Mouse (Mus musculus): Measurements from ENCODE around the gene Bbox1.

The Bbox1 gene

DNA sequence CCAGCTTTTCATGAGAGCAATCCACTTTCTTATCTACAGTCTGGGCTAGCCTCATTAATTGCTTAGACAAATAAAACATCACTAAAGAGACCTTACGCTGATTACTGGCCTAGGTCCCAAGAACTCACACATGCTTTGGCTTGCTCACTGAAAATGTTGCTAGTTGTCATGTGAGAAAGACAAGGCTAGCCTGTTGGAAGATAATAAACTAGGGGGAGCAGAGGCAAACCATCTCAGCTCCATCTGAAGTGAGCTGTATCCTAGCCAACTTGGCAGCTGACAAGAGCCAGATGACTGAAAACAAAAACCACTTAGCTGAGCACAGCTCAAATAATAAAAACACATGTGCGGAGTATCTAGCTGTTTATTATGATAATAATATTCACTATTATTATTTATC lies 40.2 kb downstream of the Bbox1 start:
- peak; percentile 8 for DNase-seq (ENCODE audit: low spot score)

DNA sequence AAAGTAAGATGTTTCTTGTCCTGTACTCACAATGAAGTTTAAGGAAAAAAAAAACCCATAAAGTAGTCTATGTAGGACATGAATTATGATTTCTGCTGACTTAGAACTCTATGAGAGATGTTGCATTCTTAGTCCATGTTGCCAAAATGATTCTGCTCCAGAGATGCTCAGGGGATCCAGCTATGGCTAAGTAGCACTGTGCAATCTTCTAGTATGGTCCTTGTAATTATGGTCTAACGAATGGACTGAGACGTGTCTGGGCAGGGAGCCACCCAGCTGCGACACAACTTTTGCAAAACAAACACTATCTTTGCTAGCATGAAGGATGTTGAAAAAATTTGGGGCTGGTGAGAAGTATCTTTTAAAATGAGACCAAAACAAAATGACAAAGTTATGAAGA lies 45.1 kb downstream of the Bbox1 start:
- DNase-seq (ENCODE audit: low spot score): no peak

DNA sequence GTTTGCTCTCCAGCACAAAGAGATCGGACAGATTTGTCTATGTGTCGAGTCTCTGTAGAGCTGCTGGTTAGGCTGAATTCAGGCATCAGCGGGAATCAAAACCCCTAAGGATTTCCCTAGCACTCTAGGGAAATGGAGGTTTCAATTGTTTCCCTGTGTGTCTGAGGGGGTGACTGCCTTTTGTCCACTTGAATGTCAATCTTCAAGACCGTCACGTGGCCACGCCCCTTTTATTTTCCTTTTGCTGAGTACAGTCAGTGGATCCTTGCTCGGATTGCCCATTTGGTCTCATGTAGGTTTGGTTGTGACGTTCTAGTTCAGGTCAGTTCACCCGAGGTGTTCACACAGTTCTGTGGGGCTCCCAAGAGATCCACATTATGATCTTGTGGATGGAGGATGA lies 82.1 kb downstream of the Bbox1 start:
- peak; percentile 21 for DNase-seq (ENCODE audit: low spot score)

DNA sequence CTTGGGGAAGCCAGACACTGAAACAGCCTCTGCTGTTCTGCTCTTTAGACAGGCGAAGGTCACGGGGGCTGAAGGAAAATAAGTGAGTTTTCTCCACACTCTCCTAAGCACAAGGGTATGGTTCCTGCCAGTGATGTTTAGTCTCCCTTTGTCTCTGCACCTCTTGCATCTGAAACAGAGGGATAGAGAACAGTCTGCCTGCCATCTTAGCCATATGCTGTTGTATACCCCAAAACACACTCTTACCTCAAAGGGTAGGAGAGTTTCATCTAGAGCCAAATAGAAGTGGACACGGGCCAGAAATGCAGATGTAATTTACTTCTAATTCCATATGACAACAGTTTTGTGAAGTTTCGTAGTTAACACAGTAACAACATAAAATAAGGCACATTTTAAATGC lies 83.6 kb downstream of the Bbox1 start:
- no peak for DNase-seq (ENCODE audit: low spot score)

DNA sequence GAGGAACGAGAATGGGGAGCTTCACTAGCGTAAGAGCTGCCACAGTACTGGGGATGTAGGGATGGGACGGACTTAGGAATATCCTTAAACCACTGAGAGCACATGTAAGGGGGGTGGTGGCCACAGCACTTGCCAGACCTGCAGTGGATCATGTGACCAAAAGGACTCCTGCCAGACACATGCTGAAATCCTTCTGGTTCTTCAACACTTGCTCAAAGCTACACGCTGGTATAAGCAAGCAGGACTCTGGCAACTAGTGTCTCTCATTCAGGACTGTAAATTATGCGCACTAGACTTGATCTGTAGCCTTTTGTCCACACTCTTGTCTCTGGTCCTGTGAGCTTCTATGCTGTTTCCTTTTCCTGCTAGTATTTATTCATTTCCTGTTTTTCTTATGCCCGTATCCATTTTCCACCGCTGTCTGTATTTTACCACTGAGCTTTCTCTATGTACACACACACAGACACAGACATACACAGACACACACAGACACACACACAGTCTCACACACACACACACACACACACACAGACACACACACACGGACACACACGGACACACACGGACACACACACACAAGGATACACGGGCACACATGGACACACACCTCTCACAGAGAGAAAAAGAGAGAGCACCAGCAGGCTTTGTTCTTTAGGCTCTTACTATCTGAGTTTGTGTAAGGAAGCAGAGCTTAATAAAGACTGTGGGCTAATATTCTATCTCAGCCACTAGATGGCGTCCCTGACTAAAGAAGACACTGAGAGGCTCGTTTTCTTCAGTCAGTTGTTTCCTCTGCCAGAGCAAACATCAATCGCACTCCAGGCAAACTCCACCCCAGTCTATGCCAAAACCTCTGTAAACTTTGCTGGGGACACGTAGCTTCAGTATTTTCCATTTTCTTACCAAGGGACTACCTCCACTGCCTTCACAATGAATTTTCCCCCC lies 84.9 kb downstream of the Bbox1 start:
- peak; percentile 76 for DNase-seq (ENCODE audit: low spot score)

DNA sequence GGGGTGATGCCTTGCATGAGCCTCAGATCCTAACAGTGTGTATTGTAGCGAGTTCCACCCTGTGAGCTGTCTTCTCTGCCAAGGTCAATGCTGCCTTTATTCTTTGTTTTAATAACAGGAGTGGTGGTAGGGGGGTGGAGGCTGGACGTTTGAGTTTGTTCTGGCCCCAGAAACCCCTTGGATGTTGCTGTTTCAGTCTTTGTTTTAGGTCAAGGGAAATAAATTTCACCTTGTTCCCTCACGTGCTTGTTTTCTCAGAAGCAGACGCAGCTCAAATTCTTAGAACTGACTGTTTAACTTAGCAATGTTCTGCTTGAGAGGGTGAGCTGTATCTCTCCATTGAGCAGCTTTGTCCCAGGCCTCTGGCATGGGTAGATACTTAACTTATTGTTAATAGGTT lies 87.9 kb downstream of the Bbox1 start:
- no peak for DNase-seq (ENCODE audit: low spot score)

DNA sequence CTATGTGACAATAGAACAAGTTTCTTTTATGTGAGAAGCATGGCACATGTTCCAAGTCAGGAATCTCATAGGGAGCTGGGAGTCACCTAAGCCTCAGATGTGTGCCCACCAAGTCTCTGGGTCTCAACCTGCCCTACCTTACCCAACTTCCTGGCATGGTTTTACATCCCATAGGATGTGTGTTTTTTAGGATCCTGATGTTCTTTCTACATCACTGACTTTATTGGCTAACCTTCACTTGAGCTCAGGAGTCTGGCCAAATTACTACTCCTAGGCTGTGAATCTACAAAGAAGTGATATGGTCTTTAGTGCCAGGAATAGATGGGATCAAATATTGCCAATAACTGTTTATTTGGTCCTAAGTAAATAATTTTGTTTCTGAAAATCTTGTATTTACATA lies 88.4 kb downstream of the Bbox1 start:
- DNase-seq (ENCODE audit: low spot score): no peak

DNA sequence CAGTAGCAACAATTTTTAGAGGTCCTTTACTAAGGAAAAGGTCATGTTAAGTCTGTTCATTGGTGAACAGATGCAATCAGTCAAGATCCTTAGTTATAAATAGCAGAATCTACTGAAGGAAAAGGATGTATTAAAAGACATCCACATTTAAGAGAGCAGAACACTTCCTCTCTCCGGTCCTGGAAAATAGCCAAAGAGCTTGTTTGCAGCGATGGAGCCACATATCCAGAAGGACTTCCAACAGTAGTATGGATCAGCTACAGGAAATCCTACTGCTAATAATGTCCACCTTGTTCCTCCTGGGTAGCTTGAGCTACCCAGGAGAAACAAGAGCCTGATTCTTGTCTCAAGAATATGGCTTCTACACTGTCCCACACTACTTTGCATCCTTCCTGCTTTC lies 91.6 kb downstream of the Bbox1 start:
- no peak for DNase-seq (ENCODE audit: low spot score)

DNA sequence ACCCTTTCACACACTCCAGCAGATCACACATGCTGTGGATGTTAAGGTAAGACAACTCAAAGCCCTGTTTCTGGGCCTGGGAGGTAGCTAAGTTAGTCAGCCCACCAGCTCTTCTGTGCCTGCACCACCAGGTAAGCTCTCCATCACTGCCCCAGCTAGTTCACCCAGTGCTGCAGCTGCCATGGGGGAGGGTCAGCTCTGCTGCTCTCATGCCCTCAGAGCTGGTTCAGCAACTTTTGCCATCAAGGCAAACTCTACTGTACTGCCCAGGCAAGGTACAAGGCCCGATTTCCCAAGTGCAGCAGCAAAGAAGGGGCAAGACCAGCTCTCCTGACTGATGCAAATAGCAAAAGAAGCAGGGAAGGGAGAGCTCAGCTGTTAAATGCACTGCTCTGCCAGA lies 93.9 kb downstream of the Bbox1 start:
- DNase-seq (ENCODE audit: low spot score): no peak

DNA sequence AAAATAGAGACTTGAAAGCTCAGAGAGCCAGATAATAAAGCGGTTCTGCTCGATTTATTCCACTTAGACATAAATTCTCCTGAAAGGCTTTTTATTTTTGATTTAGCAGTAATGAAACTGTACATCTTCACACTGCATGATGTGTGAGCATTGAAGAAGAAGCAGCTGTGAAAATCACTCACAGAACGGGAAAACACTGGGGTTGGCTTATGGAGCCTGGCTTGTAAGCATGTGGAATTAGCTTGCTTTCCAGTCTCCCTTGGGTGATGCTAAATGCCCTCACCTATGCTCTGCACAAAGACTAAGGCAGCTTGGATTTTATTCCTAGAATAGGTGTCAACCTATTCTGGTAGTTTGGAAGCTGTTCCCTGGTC lies 98.7 kb downstream of the Bbox1 start:
- no peak for DNase-seq (ENCODE audit: low spot score)

DNA sequence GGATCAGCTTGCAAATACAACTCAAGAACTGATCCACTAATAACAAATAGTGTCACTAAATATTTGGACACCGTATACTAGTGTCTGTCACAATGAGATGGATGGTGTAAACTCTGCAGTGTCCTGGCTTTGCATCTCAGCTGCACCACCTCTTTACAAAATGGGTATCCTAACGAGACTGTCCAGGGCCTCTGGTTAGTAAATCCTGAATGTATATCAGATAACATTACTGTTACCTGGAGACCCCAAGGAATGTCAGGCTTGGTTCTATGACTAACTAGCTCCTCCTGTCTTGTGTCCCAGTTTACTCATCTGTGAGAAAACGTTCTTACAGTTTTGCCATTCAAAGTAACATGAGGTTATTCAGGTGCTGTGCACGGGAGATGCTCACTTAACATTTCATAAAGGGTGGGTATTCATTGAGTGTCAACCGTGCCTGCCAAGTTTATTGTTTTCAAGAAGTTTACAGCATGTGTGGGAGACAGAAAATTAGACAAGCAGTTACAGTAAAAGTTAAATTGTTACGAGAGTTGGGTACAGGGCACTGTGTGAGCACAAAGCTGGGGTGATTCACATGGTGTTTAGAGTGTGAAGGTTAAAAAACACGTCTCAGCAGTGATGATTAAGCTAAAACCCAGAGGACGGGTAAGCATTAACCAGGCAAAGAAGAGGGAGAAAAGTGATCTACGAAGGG lies 99.2 kb downstream of the Bbox1 start:
- DNase-seq (ENCODE audit: low spot score): no peak

DNA sequence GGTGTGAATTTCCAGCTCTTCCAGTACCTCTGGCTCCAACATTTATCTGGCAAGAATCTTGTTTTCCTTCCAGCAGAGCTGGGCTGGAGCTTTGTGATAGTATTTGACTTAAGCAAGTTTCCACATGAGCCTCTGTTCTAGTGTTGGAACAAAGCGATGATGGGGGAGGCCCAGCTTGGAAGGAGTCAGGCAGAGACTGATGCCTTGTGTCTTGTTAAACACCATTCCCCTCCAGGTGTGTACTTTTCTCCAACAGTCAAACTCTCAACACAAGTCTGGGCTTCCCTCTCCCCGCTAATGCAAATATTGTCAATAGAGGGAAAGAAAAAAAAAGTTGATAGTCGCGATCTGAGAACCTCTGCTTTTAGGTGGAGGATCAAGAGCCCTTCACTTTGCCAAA lies 100.1 kb downstream of the Bbox1 start:
- DNase-seq (ENCODE audit: low spot score): no peak
